Mouse (Mus musculus) heart, postnatal 0 days (tissue): Measurements from ENCODE around the gene AC129217.1.

Source experiments
- CTCF ChIP-seq: IDR thresholded peaks from 2 replicates; pipeline ENCODE4 v1.5.1; 2016; ENCODE audit warnings: antibody characterized with exemption, control low read depth, low read depth
- EP300 ChIP-seq: IDR thresholded peaks from 2 replicates; pipeline ENCODE4 v1.6.1; 2016; ENCODE audit warnings: antibody characterized with exemption, low read depth

DNA sequence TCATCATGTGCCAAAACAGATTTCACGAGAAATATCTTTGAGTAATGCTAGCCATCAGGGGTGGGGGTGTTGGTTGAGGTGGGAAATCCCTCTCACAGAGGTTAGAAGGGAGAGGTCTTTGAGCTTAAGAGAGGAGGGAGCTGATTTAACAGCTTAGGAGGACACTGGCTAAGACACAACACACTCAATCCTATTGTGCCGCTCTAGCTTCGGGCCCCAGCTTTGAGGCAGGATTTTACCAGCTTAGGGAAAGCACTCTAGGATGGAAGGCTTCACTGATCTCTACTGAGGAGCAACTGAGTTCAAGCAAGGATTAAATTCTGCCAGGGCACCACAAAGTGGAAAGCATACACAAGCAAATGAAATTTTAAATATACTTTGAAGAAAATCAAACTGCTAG lies 12.6 kb upstream of the AC129217.1 start:
- TF ChIP-seq CTCF (no peak), EP300 (no peak)
